Mouse (Mus musculus): Measurements from ENCODE around the gene Gm20403.

- TF ChIP-seq CTCF (IDR thresholded peaks at IDR 0.05; ENCODE audit: low read depth) (no peak), EP300 (IDR thresholded peaks at IDR 0.05; ENCODE audit: low read depth) (no peak)
These were observed 12.8 kb upstream of the Gm20403 start for GRCm38 (mm10) chr12:54999016-54999690.
